Mouse (Mus musculus): ENCODE results near the gene Sema3a. TPM values are rescaled to one million over a fixed set of nuclear protein-coding genes. Genes with fewer than 3 reads are reported as not detected.

Gene Sema3a
- polyA plus RNA-seq, 1 experiment from 2014 or later = 47.6 TPM

DNA sequence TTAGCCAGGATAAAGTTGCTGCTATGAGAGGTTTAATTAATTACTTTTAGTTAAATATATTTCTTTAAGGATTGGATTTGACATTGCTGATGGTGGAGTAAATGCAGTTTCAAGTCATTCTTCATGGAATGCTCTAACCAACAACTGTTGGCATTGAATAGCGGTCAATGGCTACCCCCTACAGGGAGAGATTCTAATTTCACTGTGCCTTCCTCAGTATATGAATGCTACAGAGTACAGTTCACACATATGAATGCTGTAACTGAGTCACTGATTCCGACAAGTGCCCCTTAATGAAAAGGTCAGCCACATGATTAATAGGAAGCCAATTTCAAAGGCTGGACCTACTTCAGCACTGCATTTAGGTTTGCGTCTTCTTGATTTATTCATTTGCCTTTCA, 1.9 kb downstream of the Sema3a start:
- no peaks in the 10 kb centered on the region for H3K4me1 ChIP-seq (ENCODE audit: insufficient read depth)
- WGBS = 63% methylated on average over 3 of the region's 3 CpGs
- no peak overlapping the region for H3K9ac ChIP-seq
- no peaks in the 10 kb centered on the region for H3K27me3 ChIP-seq (ENCODE audit: insufficient read depth, low read length)
- peak; percentile 47 for DNase-seq
- H3K4me2 ChIP-seq = no peak overlapping the region
- ATAC-seq (ENCODE audit: insufficient read depth) = 0 out of 2 replicates have a peak, but pooled peaks have one; percentile 35
- H3K9me3 ChIP-seq (ENCODE audit: low read depth, low read length) = no peaks in the 10 kb centered on the region
- H3K36me3 ChIP-seq (ENCODE audit: insufficient read depth) = no peaks in the 10 kb centered on the region
- no peak overlapping the region for H3K4me3 ChIP-seq (ENCODE audit: low read depth, low read length)
- peak; percentile 30 for TF ChIP-seq CTCF (IDR thresholded peaks at IDR 0.05; ENCODE audit: low read depth)
- no peak overlapping the region for H3K27ac ChIP-seq (ENCODE audit: low read depth)

DNA sequence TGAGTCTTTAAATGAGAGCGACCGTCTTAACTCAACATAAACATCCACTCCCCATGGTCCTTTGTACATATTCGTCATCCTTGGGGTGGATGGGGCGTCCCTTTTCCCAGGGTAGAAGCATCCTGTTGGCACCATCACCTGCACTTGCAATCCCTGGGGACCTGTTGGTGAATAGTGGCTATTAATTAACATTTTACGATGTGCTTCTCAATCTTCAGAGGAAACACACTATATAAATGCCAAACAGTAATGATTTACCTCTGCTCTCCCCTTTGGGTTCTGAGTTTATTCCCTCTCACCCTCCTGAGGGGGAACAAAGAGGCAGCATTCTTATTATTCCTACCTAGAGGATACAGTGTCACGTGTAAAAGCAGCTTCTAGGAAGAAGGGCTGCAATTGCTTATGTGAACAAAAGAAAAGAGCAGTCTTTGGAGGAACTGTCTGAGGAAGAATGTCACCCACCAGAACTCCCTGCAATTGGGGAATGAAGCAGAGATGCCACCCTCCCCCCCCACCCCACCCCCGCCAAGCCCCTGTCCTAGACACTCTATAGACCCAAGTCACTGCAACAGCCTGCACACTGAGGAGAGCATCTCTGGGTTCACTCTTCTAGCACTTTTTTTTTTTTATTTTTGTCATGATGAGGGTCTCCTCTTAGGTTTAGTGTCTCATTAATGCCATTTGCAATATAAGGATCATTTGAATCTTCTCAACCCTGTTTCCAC, 19.7 kb downstream of the Sema3a start:
- H3K9me3 ChIP-seq (ENCODE audit: low read depth, low read length) = no peaks in the 10 kb centered on the region
- no peak overlapping the region for H3K9ac ChIP-seq
- ATAC-seq (ENCODE audit: insufficient read depth) (no peak), DNase-seq (no peak)
- H3K36me3 ChIP-seq (ENCODE audit: insufficient read depth) = no peaks in the 10 kb centered on the region
- H3K27ac ChIP-seq (ENCODE audit: low read depth) = no peak overlapping the region
- WGBS = 64% methylated on average over 7 of the region's 7 CpGs
- H3K4me1 ChIP-seq (ENCODE audit: insufficient read depth) = no peaks in the 10 kb centered on the region
- no peak overlapping the region for H3K4me3 ChIP-seq (ENCODE audit: low read depth, low read length)
- no peaks in the 10 kb centered on the region for H3K27me3 ChIP-seq (ENCODE audit: insufficient read depth, low read length)
- H3K4me2 ChIP-seq = no peak overlapping the region
- no peak for TF ChIP-seq CTCF (IDR thresholded peaks at IDR 0.05; ENCODE audit: low read depth)

GRCm38 (mm10) chr5:13149909-13150308, 24.7 kb downstream of the Sema3a start:
- H3K36me3 ChIP-seq (ENCODE audit: insufficient read depth) = no peaks in the 10 kb centered on the region
- no peak overlapping the region for H3K4me2 ChIP-seq
- H3K9me3 ChIP-seq (ENCODE audit: low read depth, low read length) = no peaks in the 10 kb centered on the region
- H3K27me3 ChIP-seq (ENCODE audit: insufficient read depth, low read length) = no peaks in the 10 kb centered on the region
- no peak for DNase-seq
- H3K9ac ChIP-seq = no peak overlapping the region
- H3K4me3 ChIP-seq (ENCODE audit: low read depth, low read length) = no peak overlapping the region
- 80% methylated on average over 5 of the region's 5 CpGs for WGBS
- no peaks in the 10 kb centered on the region for H3K4me1 ChIP-seq (ENCODE audit: insufficient read depth)
- no peak overlapping the region for H3K27ac ChIP-seq (ENCODE audit: low read depth)
- TF ChIP-seq CTCF (IDR thresholded peaks at IDR 0.05; ENCODE audit: low read depth) = no peak
- ATAC-seq (ENCODE audit: insufficient read depth) = no peak

GRCm38 (mm10) chr5:13151002-13151401, 25.8 kb downstream of the Sema3a start:
- no peaks in the 10 kb centered on the region for H3K9me3 ChIP-seq (ENCODE audit: low read depth, low read length)
- ATAC-seq (ENCODE audit: insufficient read depth) = no peak
- no peak overlapping the region for H3K27ac ChIP-seq (ENCODE audit: low read depth)
- H3K9ac ChIP-seq = no peak overlapping the region
- no peaks in the 10 kb centered on the region for H3K4me1 ChIP-seq (ENCODE audit: insufficient read depth)
- no peaks in the 10 kb centered on the region for H3K36me3 ChIP-seq (ENCODE audit: insufficient read depth)
- H3K27me3 ChIP-seq (ENCODE audit: insufficient read depth, low read length) = no peaks in the 10 kb centered on the region
- 43% methylated on average over 2 of the region's 2 CpGs for WGBS
- H3K4me2 ChIP-seq = no peak overlapping the region
- no peak for TF ChIP-seq CTCF (IDR thresholded peaks at IDR 0.05; ENCODE audit: low read depth)
- DNase-seq = peak; percentile 26
- H3K4me3 ChIP-seq (ENCODE audit: low read depth, low read length) = no peak overlapping the region

DNA sequence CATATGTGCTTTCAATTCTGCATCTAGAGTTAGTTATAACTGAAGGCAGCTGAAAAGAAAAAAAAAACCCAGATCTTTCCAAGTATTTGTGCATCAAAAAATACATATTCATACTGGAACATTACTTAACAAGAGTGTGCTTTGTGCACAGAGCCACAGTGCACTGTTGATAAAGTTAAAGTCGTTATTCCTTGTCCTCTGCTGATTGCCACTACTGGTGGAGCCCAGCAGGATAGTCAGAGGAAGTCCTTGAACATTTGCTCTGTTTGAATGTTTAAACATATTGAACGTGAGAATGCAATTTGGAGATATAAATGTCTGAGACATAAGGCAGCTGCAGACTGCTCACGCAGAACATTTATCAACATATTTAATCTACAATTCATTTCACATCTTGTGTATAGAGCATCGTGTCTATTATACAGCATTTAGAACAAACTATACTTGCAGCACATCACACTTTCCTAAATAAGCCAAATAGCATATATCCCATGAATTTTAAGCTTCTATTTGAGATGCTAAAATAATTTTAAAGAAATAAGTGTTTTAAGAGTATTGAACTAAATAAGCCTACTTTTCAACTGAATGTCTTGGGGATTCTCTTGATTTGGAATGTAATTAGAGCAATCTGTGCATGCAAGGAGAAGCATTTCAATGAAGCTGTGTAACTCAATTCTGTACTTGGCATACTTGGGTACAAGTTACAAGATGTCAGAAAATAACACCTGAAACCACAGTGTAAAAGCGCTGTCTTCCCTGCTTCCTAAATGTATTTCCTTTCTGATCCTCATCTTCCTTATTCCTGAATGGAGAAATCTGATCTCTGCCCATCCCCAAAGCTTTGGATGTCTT, 32.8 kb downstream of the Sema3a start:
- H3K4me3 ChIP-seq (ENCODE audit: low read depth, low read length) = no peak overlapping the region
- H3K36me3 ChIP-seq (ENCODE audit: insufficient read depth) = no peaks in the 10 kb centered on the region
- no peak for TF ChIP-seq CTCF (IDR thresholded peaks at IDR 0.05; ENCODE audit: low read depth)
- no peak overlapping the region for H3K4me2 ChIP-seq
- no peak overlapping the region for H3K27ac ChIP-seq (ENCODE audit: low read depth)
- ATAC-seq (ENCODE audit: insufficient read depth) (peak; percentile 35; the same call in 1 of the 2 replicates), DNase-seq (peak; percentile 59)
- H3K9ac ChIP-seq = no peak overlapping the region
- no peaks in the 10 kb centered on the region for H3K4me1 ChIP-seq (ENCODE audit: insufficient read depth)
- H3K9me3 ChIP-seq (ENCODE audit: low read depth, low read length) = no peaks in the 10 kb centered on the region
- no peaks in the 10 kb centered on the region for H3K27me3 ChIP-seq (ENCODE audit: insufficient read depth, low read length)
- 35% methylated on average over 5 of the region's 5 CpGs for WGBS

DNA sequence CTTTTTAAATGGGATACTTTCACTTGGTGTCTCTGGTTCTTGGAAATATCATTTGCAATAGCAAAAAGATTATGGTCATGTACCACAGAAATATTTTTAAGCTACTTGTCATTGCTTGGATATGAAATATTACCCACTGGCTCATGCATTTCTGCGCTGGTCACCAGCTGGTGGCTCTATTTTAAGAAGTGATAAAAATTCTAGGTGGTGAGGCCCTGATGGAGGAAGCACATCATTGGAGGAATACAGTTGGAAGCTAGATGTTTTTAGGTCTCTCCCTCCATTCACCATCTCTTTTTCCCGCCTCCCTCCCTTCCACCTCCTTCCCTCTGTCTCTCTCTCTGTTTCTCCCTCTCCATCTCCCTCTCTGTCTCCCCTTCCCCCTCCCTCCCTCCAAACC, 57.0 kb downstream of the Sema3a start:
- H3K36me3 ChIP-seq (ENCODE audit: insufficient read depth) = no peaks in the 10 kb centered on the region
- no peak overlapping the region for H3K4me2 ChIP-seq
- 81% methylated on average over 2 of the region's 2 CpGs for WGBS
- no peaks in the 10 kb centered on the region for H3K4me1 ChIP-seq (ENCODE audit: insufficient read depth)
- no peaks in the 10 kb centered on the region for H3K9me3 ChIP-seq (ENCODE audit: low read depth, low read length)
- no peak overlapping the region for H3K9ac ChIP-seq
- no peak for ATAC-seq (ENCODE audit: insufficient read depth)
- H3K27ac ChIP-seq (ENCODE audit: low read depth) = no peak overlapping the region
- no peak overlapping the region for H3K4me3 ChIP-seq (ENCODE audit: low read depth, low read length)
- H3K27me3 ChIP-seq (ENCODE audit: insufficient read depth, low read length) = no peaks in the 10 kb centered on the region
- DNase-seq = no peak
- no peak for TF ChIP-seq CTCF (IDR thresholded peaks at IDR 0.05; ENCODE audit: low read depth)

DNA sequence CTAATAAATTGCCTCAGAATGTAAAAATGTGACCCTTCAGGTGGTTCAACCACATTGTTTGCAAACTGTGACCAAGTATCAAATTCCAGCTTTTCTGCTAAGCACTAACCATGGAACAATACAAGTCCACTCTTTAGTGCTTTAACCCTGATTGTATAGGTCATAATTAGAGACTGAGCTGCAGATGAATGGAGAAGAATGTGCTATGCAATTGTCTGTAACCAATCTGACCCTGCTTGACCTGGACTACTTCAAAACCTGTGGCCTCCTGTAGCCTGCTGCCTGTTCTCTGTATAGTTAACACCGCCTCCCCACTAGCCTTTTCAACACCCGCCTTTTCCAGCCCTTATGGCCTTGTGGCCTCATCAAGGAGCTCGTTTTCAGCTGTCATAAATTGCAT, 72.7 kb downstream of the Sema3a start:
- H3K36me3 ChIP-seq (ENCODE audit: insufficient read depth) = no peaks in the 10 kb centered on the region
- peak; percentile 56; the same call in 1 of the 2 replicates for ATAC-seq (ENCODE audit: insufficient read depth)
- H3K4me2 ChIP-seq = no peak overlapping the region

More for the DNA sequence above, 72.7 kb downstream of the Sema3a start:
- no peaks in the 10 kb centered on the region for H3K4me1 ChIP-seq (ENCODE audit: insufficient read depth)
- H3K27ac ChIP-seq (ENCODE audit: low read depth) = no peak overlapping the region
- no peak for DNase-seq
- H3K9me3 ChIP-seq (ENCODE audit: low read depth, low read length) = no peaks in the 10 kb centered on the region
- TF ChIP-seq CTCF (IDR thresholded peaks at IDR 0.05; ENCODE audit: low read depth) = no peak
- H3K9ac ChIP-seq = no peak overlapping the region
- no peak overlapping the region for H3K4me3 ChIP-seq (ENCODE audit: low read depth, low read length)
- H3K27me3 ChIP-seq (ENCODE audit: insufficient read depth, low read length) = no peaks in the 10 kb centered on the region
- WGBS = 37% methylated on average over 3 of the region's 3 CpGs

All from lung, embryonic 14.5 days (tissue).